Mouse (Mus musculus): ENCODE measurements around the gene Adamts17. TPM values are rescaled to one million over a fixed set of nuclear protein-coding genes. Genes with fewer than 3 reads are reported as not detected.

Gene Adamts17
- polyA plus RNA-seq, 1 experiment = 1.5 TPM

GRCm38 (mm10) chr7:67101418-67101973, 262.0 kb downstream of the Adamts17 start:
- Histone ChIP-seq H3K36me3 (ENCODE audit: control insufficient read depth, insufficient read depth, low read length) (no peaks in the 10 kb centered on the region), H3K4me1 (ENCODE audit: control insufficient read depth, insufficient read depth, insufficient read length, low read length) (no peaks in the 10 kb centered on the region), H3K4me3 (ENCODE audit: low read depth, low read length) (no peak overlapping the region), H3K27ac (ENCODE audit: insufficient read depth, low read depth, low read length) (no peak overlapping the region), H3K27me3 (ENCODE audit: control insufficient read depth, insufficient read depth, low read length) (no peaks in the 10 kb centered on the region)
- TF ChIP-seq POLR2A (IDR thresholded peaks at IDR 0.05; ENCODE audit: low read depth, low read length) (no peak), CTCF (IDR thresholded peaks at IDR 0.05; ENCODE audit: extremely low read depth, insufficient read length, insufficient replicate concordance, low read depth, low read length) (no peak)
- WGBS = 76% methylated on average over 3 of the region's 3 CpGs

DNA sequence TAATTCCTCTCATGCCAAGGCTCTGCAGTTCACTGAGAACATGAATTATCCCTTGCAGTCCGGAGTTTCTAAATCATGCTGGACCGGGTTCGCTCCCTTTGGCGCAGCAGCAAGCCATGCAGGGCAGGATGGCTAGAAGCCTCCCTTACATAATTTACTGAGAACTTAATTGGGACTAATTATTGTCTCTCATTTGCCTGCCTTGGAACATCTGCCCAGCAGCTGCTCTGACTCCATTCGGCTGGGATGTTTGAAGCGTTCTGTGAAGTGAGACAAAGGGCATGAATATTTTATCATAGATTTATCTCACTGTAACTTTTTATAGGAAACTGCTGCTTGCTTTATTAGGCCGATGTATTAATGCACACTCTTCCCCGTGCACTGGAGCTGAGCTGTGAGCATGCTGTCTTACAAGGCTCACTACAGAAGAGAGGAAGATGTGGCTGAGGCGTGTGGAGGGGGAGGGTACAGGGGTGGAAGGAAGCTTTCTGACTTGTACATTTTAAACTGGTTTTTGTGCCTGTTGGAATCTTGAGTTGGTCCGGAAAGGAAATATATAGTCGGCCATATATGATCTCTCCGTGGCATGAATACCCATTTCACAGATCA, 271.1 kb downstream of the Adamts17 start:
- H3K27me3 ChIP-seq (ENCODE audit: control insufficient read depth, insufficient read depth, low read length) = no peaks in the 10 kb centered on the region
- TF ChIP-seq CTCF (IDR thresholded peaks at IDR 0.05; ENCODE audit: extremely low read depth, insufficient read length, insufficient replicate concordance, low read depth, low read length) = no peak
- TF ChIP-seq POLR2A (IDR thresholded peaks at IDR 0.05; ENCODE audit: low read depth, low read length) = no peak
- no peaks in the 10 kb centered on the region for H3K4me1 ChIP-seq (ENCODE audit: control insufficient read depth, insufficient read depth, insufficient read length, low read length)
- H3K27ac ChIP-seq (ENCODE audit: insufficient read depth, low read depth, low read length) = no peak overlapping the region
- no peaks in the 10 kb centered on the region for H3K36me3 ChIP-seq (ENCODE audit: control insufficient read depth, insufficient read depth, low read length)
- WGBS = 86% methylated on average over 12 of the region's 12 CpGs
- H3K4me3 ChIP-seq (ENCODE audit: low read depth, low read length) = no peak overlapping the region

- Histone ChIP-seq H3K27ac (ENCODE audit: insufficient read depth, low read depth, low read length) (no peak overlapping the region), H3K27me3 (ENCODE audit: control insufficient read depth, insufficient read depth, low read length) (no peaks in the 10 kb centered on the region), H3K36me3 (ENCODE audit: control insufficient read depth, insufficient read depth, low read length) (no peaks in the 10 kb centered on the region), H3K4me3 (ENCODE audit: low read depth, low read length) (no peak overlapping the region), H3K4me1 (ENCODE audit: control insufficient read depth, insufficient read depth, insufficient read length, low read length) (no peaks in the 10 kb centered on the region)
- 77% methylated on average over 14 of the region's 14 CpGs for WGBS
- TF ChIP-seq POLR2A (IDR thresholded peaks at IDR 0.05; ENCODE audit: low read depth, low read length) (no peak), CTCF (IDR thresholded peaks at IDR 0.05; ENCODE audit: extremely low read depth, insufficient read length, insufficient replicate concordance, low read depth, low read length) (no peak)
Observed at GRCm38 (mm10) chr7:67112495-67113216, 273.1 kb downstream of the Adamts17 start.

- TF ChIP-seq CTCF (IDR thresholded peaks at IDR 0.05; ENCODE audit: extremely low read depth, insufficient read length, insufficient replicate concordance, low read depth, low read length) (no peak), POLR2A (IDR thresholded peaks at IDR 0.05; ENCODE audit: low read depth, low read length) (no peak)
- 95% methylated on average over 3 of the region's 3 CpGs for WGBS
- H3K4me1 ChIP-seq (ENCODE audit: control insufficient read depth, insufficient read depth, insufficient read length, low read length) = no peaks in the 10 kb centered on the region
- H3K4me3 ChIP-seq (ENCODE audit: low read depth, low read length) = no peak overlapping the region
- no peaks in the 10 kb centered on the region for H3K27me3 ChIP-seq (ENCODE audit: control insufficient read depth, insufficient read depth, low read length)
- no peaks in the 10 kb centered on the region for H3K36me3 ChIP-seq (ENCODE audit: control insufficient read depth, insufficient read depth, low read length)
- no peak overlapping the region for H3K27ac ChIP-seq (ENCODE audit: insufficient read depth, low read depth, low read length)
Observed at GRCm38 (mm10) chr7:67114056-67114455, 274.5 kb downstream of the Adamts17 start.

DNA sequence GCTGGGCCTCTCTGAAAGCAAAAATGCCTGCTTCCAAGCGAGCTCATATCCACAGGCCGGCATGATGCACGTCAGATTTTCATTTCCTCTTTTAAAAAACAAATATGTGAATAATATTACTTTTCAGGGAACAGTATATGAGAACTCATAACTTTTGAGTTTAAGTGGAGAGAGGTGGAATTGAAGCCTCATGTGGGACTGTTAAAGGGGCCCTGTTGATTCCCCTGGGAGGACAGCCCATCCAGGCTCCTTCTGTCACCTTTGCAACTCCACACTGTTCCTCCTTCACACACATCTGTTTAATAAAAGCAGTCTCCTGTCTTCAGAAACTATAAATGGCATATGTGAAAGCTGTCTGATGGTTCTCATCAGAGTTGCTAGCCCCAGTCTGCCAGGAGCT, 275.5 kb downstream of the Adamts17 start:
- H3K4me1 ChIP-seq (ENCODE audit: control insufficient read depth, insufficient read depth, insufficient read length, low read length) = no peaks in the 10 kb centered on the region
- H3K27ac ChIP-seq (ENCODE audit: insufficient read depth, low read depth, low read length) = no peak overlapping the region
- 80% methylated on average over 3 of the region's 3 CpGs for WGBS
- H3K36me3 ChIP-seq (ENCODE audit: control insufficient read depth, insufficient read depth, low read length) = no peaks in the 10 kb centered on the region
- TF ChIP-seq POLR2A (IDR thresholded peaks at IDR 0.05; ENCODE audit: low read depth, low read length) (no peak), CTCF (IDR thresholded peaks at IDR 0.05; ENCODE audit: extremely low read depth, insufficient read length, insufficient replicate concordance, low read depth, low read length) (no peak)
- no peaks in the 10 kb centered on the region for H3K27me3 ChIP-seq (ENCODE audit: control insufficient read depth, insufficient read depth, low read length)
- no peak overlapping the region for H3K4me3 ChIP-seq (ENCODE audit: low read depth, low read length)

GRCm38 (mm10) chr7:67135140-67135539, 295.6 kb downstream of the Adamts17 start:
- Histone ChIP-seq H3K4me1 (ENCODE audit: control insufficient read depth, insufficient read depth, insufficient read length, low read length) (no peaks in the 10 kb centered on the region), H3K27me3 (ENCODE audit: control insufficient read depth, insufficient read depth, low read length) (no peaks in the 10 kb centered on the region), H3K36me3 (ENCODE audit: control insufficient read depth, insufficient read depth, low read length) (no peaks in the 10 kb centered on the region), H3K4me3 (ENCODE audit: low read depth, low read length) (no peak overlapping the region), H3K27ac (ENCODE audit: insufficient read depth, low read depth, low read length) (no peak overlapping the region)
- TF ChIP-seq CTCF (IDR thresholded peaks at IDR 0.05; ENCODE audit: extremely low read depth, insufficient read length, insufficient replicate concordance, low read depth, low read length) (no peak), POLR2A (IDR thresholded peaks at IDR 0.05; ENCODE audit: low read depth, low read length) (no peak)
- WGBS = 12% methylated on average over 2 of the region's 2 CpGs

DNA sequence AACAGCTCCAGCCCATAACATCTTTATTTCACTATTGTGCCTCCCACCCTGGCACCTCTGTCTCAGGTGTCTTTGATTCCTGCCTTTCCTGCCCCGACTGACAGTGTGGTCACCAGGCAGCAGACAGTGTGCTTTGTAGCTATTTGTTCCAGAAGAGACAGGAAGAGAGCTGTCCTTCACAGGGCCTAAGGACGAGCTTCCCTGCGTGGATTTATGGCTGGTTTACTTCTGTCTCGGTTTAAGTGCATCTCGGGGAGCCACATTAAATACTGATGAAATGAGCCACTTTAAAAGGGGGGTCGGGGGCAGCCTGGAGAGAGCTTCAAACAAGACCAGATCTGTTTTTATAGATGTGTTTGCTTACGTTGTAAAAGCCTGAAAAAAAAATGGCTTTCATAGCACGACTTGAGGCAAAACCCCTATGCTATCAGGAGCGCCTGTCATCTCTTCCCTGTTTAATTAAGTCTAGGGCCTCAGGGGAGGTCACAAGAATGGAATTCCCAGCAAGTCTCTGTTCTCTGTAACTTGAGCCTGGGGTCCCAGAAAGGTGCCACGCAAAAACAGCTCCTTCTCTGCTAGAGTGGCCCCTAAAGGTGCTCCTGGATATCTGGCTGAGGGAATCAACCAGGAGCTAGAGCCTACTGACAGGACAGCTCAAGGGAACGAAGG, 302.9 kb downstream of the Adamts17 start:
- 51% methylated on average over 11 of the region's 11 CpGs for WGBS
- no peak overlapping the region for H3K27ac ChIP-seq (ENCODE audit: insufficient read depth, low read depth, low read length)

More for the DNA sequence above, 302.9 kb downstream of the Adamts17 start:
- Histone ChIP-seq H3K27me3 (ENCODE audit: control insufficient read depth, insufficient read depth, low read length) (no peaks in the 10 kb centered on the region), H3K4me3 (ENCODE audit: low read depth, low read length) (no peak overlapping the region), H3K36me3 (ENCODE audit: control insufficient read depth, insufficient read depth, low read length) (no peaks in the 10 kb centered on the region), H3K4me1 (ENCODE audit: control insufficient read depth, insufficient read depth, insufficient read length, low read length) (no peaks in the 10 kb centered on the region; the same call in 1 of the 2 replicates)
- no peak for TF ChIP-seq CTCF (IDR thresholded peaks at IDR 0.05; ENCODE audit: extremely low read depth, insufficient read length, insufficient replicate concordance, low read depth, low read length)
